Mouse (Mus musculus) retina, adult 2 months (tissue): ENCODE measurements around the gene Gm21969.

Experiments used
- DNase-seq: peaks from one replicate; pipeline ENCODE4 v3.0.0-alpha.2; 2012; ENCODE audit warnings: low read depth, low spot score

Gene Gm21969

GRCm38 (mm10) chr4:139602357-139603244 is at the start of gene Gm21969:
Gm21969 (plus strand) TSS chr4:139603186.
- DNase-seq: no peak

GRCm38 (mm10) chr4:139555235-139555634 is 47.8 kb upstream of the Gm21969 start:
- no peak for DNase-seq

- DNase-seq: no peak
Observed at GRCm38 (mm10) chr4:139555951-139556350, 47.0 kb upstream of the Gm21969 start.

GRCm38 (mm10) chr4:139568361-139568760 is 34.6 kb upstream of the Gm21969 start:
- DNase-seq: no peak

- DNase-seq: no peak
Observed at GRCm38 (mm10) chr4:139570756-139571155, 32.2 kb upstream of the Gm21969 start.

GRCm38 (mm10) chr4:139572928-139573512 is 30.0 kb upstream of the Gm21969 start:
- no peak for DNase-seq

- peak; percentile 94 for DNase-seq
Observed at GRCm38 (mm10) chr4:139574156-139574798, 28.7 kb upstream of the Gm21969 start.

GRCm38 (mm10) chr4:139574799-139575672 is 27.9 kb upstream of the Gm21969 start:
- no peak for DNase-seq

GRCm38 (mm10) chr4:139575673-139576003 is 27.3 kb upstream of the Gm21969 start:
- no peak for DNase-seq

- no peak for DNase-seq
Observed at GRCm38 (mm10) chr4:139576251-139576880, 26.6 kb upstream of the Gm21969 start.

- DNase-seq: no peak
Observed at GRCm38 (mm10) chr4:139577006-139577405, 26.0 kb upstream of the Gm21969 start.

- DNase-seq: no peak
Observed at GRCm38 (mm10) chr4:139578389-139578788, 24.6 kb upstream of the Gm21969 start.

- no peak for DNase-seq
Observed at GRCm38 (mm10) chr4:139579003-139579402, 24.0 kb upstream of the Gm21969 start.

GRCm38 (mm10) chr4:139579466-139579865 is 23.5 kb upstream of the Gm21969 start:
- DNase-seq: no peak

GRCm38 (mm10) chr4:139580663-139581336 is 22.2 kb upstream of the Gm21969 start:
- no peak for DNase-seq

- no peak for DNase-seq
Observed at GRCm38 (mm10) chr4:139581427-139582051, 21.4 kb upstream of the Gm21969 start.

- DNase-seq: no peak
Observed at GRCm38 (mm10) chr4:139582346-139582745, 20.6 kb upstream of the Gm21969 start.

- DNase-seq: no peak
Observed at GRCm38 (mm10) chr4:139582903-139583302, 20.1 kb upstream of the Gm21969 start.

- no peak for DNase-seq
Observed at GRCm38 (mm10) chr4:139583629-139584245, 19.2 kb upstream of the Gm21969 start.

- DNase-seq: no peak
Observed at GRCm38 (mm10) chr4:139584704-139585103, 18.3 kb upstream of the Gm21969 start.
